Mouse (Mus musculus) cerebellum, postnatal 4 days (tissue): ENCODE measurements around the gene Prmt7.
"Not testable (repeated sequence)": the region's sequence is repeated elsewhere in the genome, so short reads cannot be mapped to it uniquely, and the experiment has no call there.

ENCODE experiments used
- DNase-seq, 2 experiments: peaks; one replicate each; pipeline ENCODE4 v3.0.0; 2022; ENCODE audit warnings: low spot score in 2 of 2, mixed read lengths in 1 of 2

The Prmt7 gene

GRCm38 (mm10) chr8:106210821-106211345 lies at the start of gene Prmt7, which contains the start of gene Slc7a6os:
Gene Prmt7, plus strand, starts transcription at chr8:106210936.
Gene Slc7a6os, minus strand, starts transcription at chr8:106210935.
- peak; percentile 86 to 94 for DNase-seq

DNA sequence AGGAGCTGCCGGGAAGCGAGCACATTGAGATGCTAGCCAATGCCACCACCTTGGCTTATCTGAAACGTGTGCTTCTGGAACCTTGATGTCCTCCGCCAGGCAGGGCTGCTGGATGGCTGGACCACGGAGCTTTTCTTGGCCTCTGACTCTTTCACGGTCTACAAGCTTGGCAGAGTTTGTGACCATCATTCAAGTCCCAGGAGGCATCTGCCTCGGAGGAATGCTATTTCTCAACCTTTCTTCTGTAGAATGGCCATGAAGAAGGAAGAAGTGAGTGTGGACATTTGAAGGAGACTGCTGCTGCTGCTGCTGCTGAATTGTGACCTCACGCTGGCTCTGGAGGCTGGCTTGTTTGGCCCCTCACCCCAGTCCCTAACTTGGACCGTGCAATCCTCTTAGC lies 47.5 kb upstream of the Prmt7 start:
- no peak for DNase-seq

DNA sequence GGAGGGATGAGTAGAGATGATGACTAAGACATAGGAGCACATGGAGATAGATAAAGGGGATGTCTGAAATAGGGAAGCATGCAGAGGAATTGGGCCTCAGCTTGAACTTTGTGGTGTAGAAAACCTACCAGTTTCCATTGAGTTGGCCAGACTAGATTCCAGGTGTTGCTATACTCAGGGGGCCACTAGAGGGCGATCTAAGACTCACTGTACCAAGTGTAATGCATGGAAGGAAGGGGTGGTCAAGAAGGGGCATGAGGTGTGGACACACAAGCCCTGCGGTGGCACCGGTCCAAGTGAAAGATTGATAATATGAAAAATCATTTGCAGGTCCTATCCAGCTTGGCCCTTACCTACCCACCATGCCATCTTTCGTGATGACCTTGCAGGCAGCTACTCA lies 45.3 kb upstream of the Prmt7 start:
- peak; percentile 52 to 71 for DNase-seq

DNA sequence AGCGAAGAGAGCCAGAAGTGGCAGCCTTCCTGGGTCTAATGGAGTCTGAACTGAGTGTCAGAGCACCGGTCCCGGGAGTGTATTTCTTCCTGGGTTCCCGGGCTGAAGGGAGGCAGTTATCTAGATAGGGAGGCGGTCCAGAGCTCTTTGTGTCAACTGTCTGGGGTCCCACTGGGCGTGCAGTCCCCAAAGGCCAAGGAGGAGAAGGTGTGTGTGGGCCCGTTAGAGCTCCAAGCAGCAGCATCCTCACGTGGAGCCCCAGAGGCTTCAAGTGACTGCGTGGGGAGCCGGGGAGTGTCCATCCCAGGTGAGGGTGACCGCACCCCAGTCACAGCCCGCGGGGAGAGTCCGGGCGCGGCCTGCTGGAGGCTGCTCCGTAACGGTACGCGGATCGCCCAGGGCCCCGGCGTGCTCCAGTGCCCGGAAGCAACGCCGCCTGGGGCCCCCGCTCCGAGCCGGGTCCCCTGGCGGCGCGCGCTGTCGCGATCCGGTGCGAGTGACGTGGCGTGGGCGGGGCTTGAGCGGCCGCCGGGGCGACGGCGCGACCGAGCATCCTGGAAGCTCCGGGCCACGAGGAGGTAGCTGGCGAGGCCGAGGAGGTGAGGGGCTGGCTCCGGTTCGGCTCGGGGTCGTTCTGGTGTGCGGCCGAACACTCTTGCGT lies 42.2 kb upstream of the Prmt7 start, which contains the start of gene Slc7a6:
Gene Slc7a6, plus strand, starts transcription at position 502 of the 661 bp plus-strand sequence.
- peak; percentile 62 to 81 for DNase-seq

GRCm38 (mm10) chr8:106169017-106169933 lies 41.5 kb upstream of the Prmt7 start:
- no peak for DNase-seq

DNA sequence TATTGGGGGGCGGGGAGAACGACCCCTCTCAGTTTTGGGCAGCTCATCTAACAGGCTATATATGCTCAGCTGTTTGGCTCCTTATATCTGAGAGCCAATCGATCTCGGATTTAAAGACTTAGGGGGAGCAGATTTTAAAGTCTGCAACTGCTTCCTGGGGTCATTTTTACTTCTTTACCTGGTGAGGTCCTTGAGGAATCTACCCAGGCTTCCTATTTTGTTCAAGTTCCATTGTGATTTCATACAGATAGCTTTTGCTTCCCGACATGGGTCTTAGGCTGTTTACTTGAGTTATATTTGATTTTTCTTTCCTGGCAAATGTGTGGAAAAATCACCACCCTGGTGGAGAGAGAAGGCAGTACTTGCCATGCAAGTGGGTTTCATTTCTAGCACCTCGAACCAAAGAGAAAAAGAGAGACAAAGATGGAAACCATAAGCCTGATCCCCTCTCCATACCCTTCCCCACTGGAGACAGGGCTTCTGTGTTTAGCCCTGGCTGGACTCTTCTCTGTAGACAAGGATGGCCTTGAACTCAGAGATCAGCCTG lies 40.7 kb upstream of the Prmt7 start:
- DNase-seq, result no peak

GRCm38 (mm10) chr8:106173566-106173965 lies 37.2 kb upstream of the Prmt7 start:
- no peak for DNase-seq

- DNase-seq, result no peak
Measured at GRCm38 (mm10) chr8:106176891-106177290, 33.8 kb upstream of the Prmt7 start.

DNA sequence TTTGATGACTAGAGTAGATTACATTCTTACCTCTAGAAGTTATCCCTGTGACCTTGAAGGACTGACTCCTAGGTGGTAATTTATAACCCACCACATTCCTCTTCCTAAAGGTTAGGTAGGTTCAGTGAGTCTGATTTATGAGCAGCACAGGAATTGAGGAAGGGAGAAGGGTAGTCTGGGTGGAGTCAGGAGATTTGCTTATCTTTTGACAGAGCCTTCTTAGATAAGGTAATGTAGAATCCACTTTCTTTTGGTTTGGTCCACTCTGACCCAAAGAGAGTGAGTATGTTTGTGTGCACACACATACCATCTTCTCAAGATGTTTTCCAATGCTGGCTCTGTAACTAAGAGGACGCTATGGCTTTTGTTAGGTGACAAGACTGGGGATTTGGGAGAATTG lies 33.1 kb upstream of the Prmt7 start:
- DNase-seq, result no peak

DNA sequence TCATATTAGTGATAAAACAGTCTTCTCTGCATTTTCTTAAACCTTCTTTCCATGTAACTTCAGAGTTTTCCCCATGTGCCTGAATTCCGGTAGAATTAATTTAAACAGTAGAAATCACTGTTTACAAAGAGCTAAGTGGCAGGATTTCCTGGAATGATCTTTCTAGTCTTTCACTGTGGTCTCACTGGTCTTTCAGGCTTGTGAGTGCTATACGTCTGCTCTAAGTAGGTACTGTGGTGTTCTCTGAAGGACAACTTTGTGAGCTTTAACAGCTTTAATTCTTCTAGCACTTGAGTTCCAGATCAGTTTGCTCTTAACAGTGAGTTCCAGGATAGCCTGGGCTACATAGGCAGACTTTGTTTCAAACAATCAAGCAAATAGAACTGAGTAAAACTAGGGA lies 32.3 kb upstream of the Prmt7 start:
- DNase-seq, result no peak

GRCm38 (mm10) chr8:106185628-106186270 lies 25.0 kb upstream of the Prmt7 start:
- DNase-seq, result no peak

GRCm38 (mm10) chr8:106186394-106186793 lies 24.3 kb upstream of the Prmt7 start:
- DNase-seq, result no peak

DNA sequence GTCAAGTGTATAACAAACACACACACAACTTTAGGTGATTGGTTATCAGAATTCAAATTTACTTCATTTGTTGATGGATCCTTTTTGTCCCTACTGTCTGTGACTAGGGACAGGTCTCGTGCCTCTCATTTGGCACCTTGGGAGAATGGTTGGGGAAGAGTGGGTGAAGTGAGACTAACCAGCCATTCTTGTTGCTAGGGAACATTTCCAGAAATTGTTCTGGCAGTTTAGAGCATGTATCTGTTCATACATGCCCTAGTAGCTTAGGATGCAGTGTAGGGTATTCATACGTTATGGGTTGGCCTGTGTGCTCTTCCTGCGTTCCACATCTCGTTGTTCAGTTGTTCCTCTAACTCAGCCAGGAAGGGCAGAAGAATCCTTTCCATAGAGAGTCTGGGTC lies 21.6 kb upstream of the Prmt7 start:
- no peak for DNase-seq

DNA sequence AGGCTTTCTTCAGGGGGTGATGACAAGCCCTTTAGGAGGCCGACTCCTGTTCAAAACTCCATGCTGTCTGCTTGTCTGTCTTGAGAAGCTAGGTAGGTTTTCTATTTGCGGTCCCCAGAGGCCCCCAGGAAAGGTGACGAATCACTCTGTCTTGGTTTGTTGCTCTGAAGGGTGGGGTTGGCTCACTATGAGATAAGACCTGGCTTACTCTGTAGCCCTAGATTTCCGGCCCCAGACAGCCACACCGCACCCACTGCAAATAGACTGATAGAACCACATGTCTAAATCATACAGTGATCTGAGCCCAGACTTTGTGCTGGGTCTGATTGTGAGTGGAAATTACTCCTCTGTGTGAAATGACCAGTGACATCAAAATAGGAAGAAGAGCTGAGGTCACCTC lies 19.1 kb upstream of the Prmt7 start:
- DNase-seq, result no peak

DNA sequence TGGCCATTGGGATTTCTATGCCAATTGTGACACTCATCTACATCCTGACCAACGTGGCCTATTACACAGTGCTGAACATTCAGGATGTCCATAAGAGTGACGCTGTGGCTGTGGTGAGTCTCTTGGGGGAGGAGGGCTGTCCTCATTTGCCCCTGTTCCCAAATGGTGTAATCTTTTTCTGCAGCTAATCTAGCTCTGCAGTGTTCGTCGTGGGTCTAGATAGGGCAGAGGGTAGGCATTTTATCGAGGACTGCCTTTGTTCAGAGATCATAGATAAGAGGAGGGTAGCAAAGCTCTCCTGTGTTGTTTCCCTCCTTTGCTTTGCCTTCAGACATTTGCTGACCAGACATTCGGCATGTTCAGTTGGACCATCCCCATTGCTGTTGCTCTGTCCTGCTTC lies 17.6 kb upstream of the Prmt7 start:
- DNase-seq, result no peak

- DNase-seq, result no peak
Measured at GRCm38 (mm10) chr8:106194062-106194461, 16.7 kb upstream of the Prmt7 start.

DNA sequence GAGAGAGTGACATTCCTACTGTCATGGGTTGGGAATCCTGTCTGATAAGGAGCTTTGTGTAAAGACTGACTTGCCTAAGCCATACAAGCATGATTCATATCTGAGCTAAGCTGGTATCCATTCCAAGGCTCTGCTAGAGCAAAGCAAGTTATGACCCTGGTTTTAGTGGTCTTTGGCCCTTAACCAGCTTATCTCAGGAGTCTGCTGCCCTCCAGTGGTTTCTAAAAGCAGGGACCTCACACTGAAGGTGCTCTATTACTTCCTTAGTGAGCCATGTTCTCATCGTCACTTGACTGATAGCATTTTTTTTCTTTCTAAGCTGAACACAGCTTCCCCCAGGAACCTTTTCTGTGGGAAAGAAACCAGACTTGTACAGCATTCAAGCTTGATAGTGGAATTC lies 12.0 kb upstream of the Prmt7 start:
- peak in 1 of 2 experiments; percentile 15 for DNase-seq

DNA sequence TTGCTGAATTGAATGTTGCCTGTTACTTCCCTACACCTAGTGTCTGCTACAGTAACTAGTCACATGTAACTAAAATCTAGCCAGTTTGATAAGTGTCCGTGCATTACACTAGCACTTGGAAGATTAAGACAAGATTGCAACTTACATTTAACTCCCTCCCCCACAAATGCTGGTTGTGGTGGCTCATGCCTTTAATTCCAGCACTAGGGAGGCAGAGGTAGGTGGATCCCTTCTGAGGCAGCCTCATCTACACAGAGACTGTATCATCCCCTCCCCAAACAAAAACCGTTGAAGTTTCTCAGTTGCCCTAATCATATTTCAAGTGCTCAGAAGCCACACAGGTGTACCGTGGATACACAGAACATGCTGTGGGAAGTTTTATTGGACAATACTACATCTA lies 11.1 kb upstream of the Prmt7 start:
- DNase-seq, result not testable (repeated sequence)

- DNase-seq, result peak in 1 of 2 experiments; percentile 24
Measured at GRCm38 (mm10) chr8:106210035-106210731, 553 bp upstream of the Prmt7 start.

DNA sequence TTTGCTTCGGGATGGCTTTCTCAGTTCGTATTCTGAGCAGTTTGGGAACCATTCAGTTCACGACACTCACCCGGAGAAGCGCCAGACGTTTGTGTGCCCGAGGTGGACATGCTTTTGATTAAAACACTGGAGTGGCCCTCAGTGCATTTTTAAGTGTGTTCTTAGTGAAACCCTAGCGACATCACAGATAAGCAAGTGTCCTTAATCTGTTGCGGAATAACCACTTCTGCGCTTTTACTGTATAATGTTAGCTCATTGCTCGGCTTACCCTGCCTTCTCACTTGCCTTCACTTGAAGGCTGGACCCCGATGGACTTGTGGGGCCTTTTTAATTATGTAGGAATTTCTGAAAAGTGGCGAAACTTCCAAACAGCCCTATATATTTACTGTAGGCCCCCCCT lies 685 bp downstream of the Prmt7 start:
- DNase-seq, result no peak

GRCm38 (mm10) chr8:106213959-106214358 lies 3.2 kb downstream of the Prmt7 start:
- no peak for DNase-seq
